Mouse (Mus musculus) cerebellum, adult 9-10 months (tissue): Measurements from ENCODE around the gene Hist1h3f.
A peak's percentile ranks its signal among the peaks of the same experiment; 100 is the strongest.
"Not testable (repeated sequence)": the region's sequence is repeated elsewhere in the genome, so short reads cannot be mapped to it uniquely, and the experiment has no call there.

Source experiments
- DNase-seq: peaks from one replicate; pipeline ENCODE4 v3.0.0; 2022

Gene Hist1h3f

GRCm38 (mm10) chr13:23570261-23571021, 26.6 kb downstream of the Hist1h3f start:
- DNase-seq: not testable (repeated sequence)

- DNase-seq: peak; percentile 87
Measured at GRCm38 (mm10) chr13:23571022-23571503, 27.2 kb downstream of the Hist1h3f start, which contains the start of the genes Hist1h2ae and Hist1h2bg. TSS of gene Hist1h2ae (minus strand) at chr13:23571220. TSS of gene Hist1h2bg (plus strand) at chr13:23571396.

GRCm38 (mm10) chr13:23571504-23572217, 27.8 kb downstream of the Hist1h3f start:
- not testable (repeated sequence) for DNase-seq

GRCm38 (mm10) chr13:23572218-23573033, 28.6 kb downstream of the Hist1h3f start:
- DNase-seq: no peak

GRCm38 (mm10) chr13:23573034-23573897, 29.4 kb downstream of the Hist1h3f start:
- DNase-seq: not testable (repeated sequence)

GRCm38 (mm10) chr13:23573898-23574524, 30.2 kb downstream of the Hist1h3f start, which contains the start of the genes Hist1h2bf and Hist1h2ad:
TSS of gene Hist1h2bf (minus strand) at chr13:23574196.
TSS of gene Hist1h2ad (plus strand) at chr13:23574381.
- DNase-seq: peak; percentile 89

- not testable (repeated sequence) for DNase-seq
Measured at GRCm38 (mm10) chr13:23574546-23575170, 30.8 kb downstream of the Hist1h3f start.

GRCm38 (mm10) chr13:23575271-23575851, 31.5 kb downstream of the Hist1h3f start, which contains the start of gene Hist1h3d:
TSS of gene Hist1h3d (plus strand) at chr13:23575763.
- DNase-seq: peak; percentile 53

GRCm38 (mm10) chr13:23575864-23576313, 32.0 kb downstream of the Hist1h3f start:
- not testable (repeated sequence) for DNase-seq

- DNase-seq: no peak
Measured at GRCm38 (mm10) chr13:23576351-23576881, 32.6 kb downstream of the Hist1h3f start.

GRCm38 (mm10) chr13:23576906-23577639, 33.2 kb downstream of the Hist1h3f start:
- no peak for DNase-seq

- DNase-seq: no peak
Measured at GRCm38 (mm10) chr13:23577835-23578234, 34.0 kb downstream of the Hist1h3f start.

GRCm38 (mm10) chr13:23581408-23582218, 37.8 kb downstream of the Hist1h3f start, which contains the start of gene Hist1h4d:
TSS of gene Hist1h4d (plus strand) at chr13:23581598.
- DNase-seq: peak; percentile 99

GRCm38 (mm10) chr13:23582219-23583056, 38.6 kb downstream of the Hist1h3f start:
- DNase-seq: peak; percentile 40

- peak; percentile 9 for DNase-seq
Measured at GRCm38 (mm10) chr13:23583387-23584068, 39.7 kb downstream of the Hist1h3f start.

GRCm38 (mm10) chr13:23584331-23584730, 40.5 kb downstream of the Hist1h3f start:
- DNase-seq: peak; percentile 12
